Mouse (Mus musculus) heart, postnatal 36 days (tissue): ENCODE results near the gene Rex2. TPM values are rescaled to one million over a fixed set of nuclear protein-coding genes. Genes with fewer than 3 reads are reported as not detected.
"Not testable (repeated sequence)": the region's sequence is repeated elsewhere in the genome, so short reads cannot be mapped to it uniquely, and the experiment has no call there.

Source experiments
- DNase-seq, 2 experiments: peaks; one replicate each; pipeline ENCODE4 v3.0.0; 2021 to 2022
- intact Hi-C: fragments of 180-260 bp; cut with DNase I; formaldehyde crosslinking; loops from one replicate; pipeline ENCODE4 v1.15.1; 2025
- total RNA-seq, 2 experiments: library from RNA; stranded (reverse); gene quantifications; 2 replicates each; pipeline ENCODE4 v1.2.3; 2021

Gene Rex2
- under 1 TPM; 0.43 to 0.64 TPM for total RNA-seq

GRCm38 (mm10) chr4:147021550-147021949, at the start of gene Rex2:
TSS of gene Rex2 (plus strand) at chr4:147021850.
- intact Hi-C loops, DNase-seq: not testable (repeated sequence)

- intact Hi-C loops, DNase-seq: not testable (repeated sequence)
Observed at GRCm38 (mm10) chr4:146976581-146976980, 45.1 kb upstream of the Rex2 start.

GRCm38 (mm10) chr4:147018400-147018799, 3.2 kb upstream of the Rex2 start:
- DNase-seq, intact Hi-C loops: not testable (repeated sequence)

- DNase-seq, intact Hi-C loops: not testable (repeated sequence)
Observed at GRCm38 (mm10) chr4:147026374-147026773, 4.7 kb downstream of the Rex2 start.

GRCm38 (mm10) chr4:147031308-147032036, 9.8 kb downstream of the Rex2 start:
- intact Hi-C loops, DNase-seq: not testable (repeated sequence)

GRCm38 (mm10) chr4:147063768-147064167, 42.1 kb downstream of the Rex2 start:
- DNase-seq, intact Hi-C loops: not testable (repeated sequence)

- DNase-seq, intact Hi-C loops: not testable (repeated sequence)
Observed at GRCm38 (mm10) chr4:147065861-147066260, 44.2 kb downstream of the Rex2 start.

GRCm38 (mm10) chr4:147066380-147066779, 44.7 kb downstream of the Rex2 start:
- DNase-seq, intact Hi-C loops: not testable (repeated sequence)

GRCm38 (mm10) chr4:147095641-147096040, 74.0 kb downstream of the Rex2 start:
- intact Hi-C loops, DNase-seq: not testable (repeated sequence)

- intact Hi-C loops, DNase-seq: not testable (repeated sequence)
Observed at GRCm38 (mm10) chr4:147101666-147102626, 80.3 kb downstream of the Rex2 start.

- DNase-seq, intact Hi-C loops: not testable (repeated sequence)
Observed at GRCm38 (mm10) chr4:147103814-147104213, 82.2 kb downstream of the Rex2 start.

Other genes starting within 250 kb of the Rex2 start
- not detected for gene Gm21411, start 112.3 kb upstream of the Rex2 start, total RNA-seq
- gene Zfp989, start 49.9 kb upstream of the Rex2 start, total RNA-seq = not detected
- gene Zfp991, start 110.2 kb downstream of the Rex2 start, total RNA-seq = 1 to 10 TPM; 3.2 to 5.2 TPM